Mouse (Mus musculus) kidney, adult 8-10 months (tissue): Measurements from ENCODE around the gene Trim17.
"Not testable (repeated sequence)": the region's sequence is repeated elsewhere in the genome, so short reads cannot be mapped to it uniquely, and the experiment has no call there.

Source experiments
- DNase-seq, 2 experiments: peaks; one replicate each; pipeline ENCODE4 v3.0.0; 2022

The Trim17 gene

DNA sequence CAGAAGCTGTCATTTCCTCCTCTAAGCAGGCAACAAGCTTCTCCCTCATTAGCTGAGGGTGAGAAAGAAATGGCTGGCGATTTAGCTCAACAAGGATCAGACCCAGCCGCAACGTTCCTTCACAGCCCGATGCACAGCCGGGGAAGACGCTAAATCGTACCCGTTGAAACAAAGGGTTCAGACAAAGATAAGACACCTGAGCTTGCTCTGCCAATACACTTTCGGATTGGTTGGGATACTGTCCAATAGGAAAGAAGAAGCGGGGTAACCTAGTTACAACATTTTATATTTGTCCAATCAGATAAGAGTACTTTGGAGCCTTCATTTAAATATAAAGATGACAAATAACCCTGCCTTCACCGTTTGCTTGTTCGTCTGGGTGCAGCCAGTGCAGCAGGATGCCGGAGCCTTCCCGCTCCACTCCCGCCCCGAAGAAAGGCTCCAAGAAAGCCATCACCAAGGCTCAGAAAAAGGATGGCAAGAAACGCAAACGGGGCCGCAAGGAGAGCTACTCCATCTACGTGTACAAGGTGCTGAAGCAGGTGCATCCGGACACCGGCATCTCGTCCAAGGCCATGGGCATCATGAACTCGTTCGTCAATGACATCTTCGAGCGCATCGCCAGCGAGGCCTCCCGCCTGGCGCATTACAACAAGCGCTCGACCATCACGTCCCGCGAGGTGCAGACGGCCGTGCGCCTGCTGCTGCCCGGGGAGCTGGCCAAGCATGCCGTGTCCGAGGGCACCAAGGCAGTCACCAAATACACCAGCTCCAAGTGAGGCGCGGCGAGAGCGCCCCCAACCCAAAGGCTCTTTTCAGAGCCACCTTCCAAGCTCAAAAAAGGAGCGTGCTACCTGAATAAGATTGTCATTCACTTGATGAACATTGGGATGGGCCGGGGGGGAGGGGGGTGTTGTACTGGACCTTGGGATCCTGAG is 5.7 kb upstream of the Trim17 start, which contains the start of gene Hist3h2ba:
TSS of gene Hist3h2ba (plus strand) at position 379 of the 938 bp plus-strand sequence.
- DNase-seq: peak; percentile 46 to 79

DNA sequence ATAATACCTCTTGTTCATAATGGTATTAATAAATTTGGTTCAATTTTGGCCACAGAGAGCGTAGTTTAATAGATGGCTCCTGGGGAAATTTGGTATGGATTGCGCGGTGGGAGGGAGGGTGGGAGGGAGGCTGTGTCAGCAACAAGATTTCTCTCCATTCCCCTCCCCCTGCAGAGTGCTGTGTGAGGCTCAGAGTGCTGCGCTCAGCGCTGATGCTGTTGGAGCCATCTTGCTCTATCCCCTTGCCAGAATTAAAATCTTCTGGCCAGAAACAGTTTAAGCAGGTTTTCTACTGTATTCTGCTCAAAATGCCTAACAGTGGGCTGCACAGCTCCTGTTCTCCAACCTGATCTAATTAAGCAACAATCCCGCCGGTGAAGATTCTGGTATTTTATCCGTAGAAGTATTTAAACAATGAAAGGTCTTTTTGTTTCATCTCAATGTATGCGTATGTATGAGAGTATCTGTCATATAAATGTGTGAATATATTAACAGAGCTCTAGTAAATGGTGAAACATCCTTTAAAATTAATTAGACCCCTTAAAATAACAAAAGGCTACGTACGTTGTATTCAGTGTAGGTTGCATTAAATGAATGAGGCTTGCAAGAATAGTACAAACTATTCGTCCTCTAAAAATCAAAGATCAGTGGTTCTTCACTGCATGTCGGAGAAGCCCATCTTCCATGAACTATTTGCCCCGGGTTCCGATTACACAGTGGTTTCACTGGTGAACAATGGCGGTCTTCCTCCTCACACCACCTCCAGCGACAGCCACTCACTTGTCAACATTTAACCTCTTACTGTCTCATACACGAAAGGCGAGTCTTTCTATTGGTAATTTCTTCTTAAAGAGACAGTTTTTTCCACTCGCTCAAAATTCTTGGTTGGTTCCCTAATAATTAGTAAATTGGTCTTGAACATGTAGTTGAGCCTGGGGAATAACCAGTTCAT is 4.7 kb upstream of the Trim17 start:
- no peak for DNase-seq

DNA sequence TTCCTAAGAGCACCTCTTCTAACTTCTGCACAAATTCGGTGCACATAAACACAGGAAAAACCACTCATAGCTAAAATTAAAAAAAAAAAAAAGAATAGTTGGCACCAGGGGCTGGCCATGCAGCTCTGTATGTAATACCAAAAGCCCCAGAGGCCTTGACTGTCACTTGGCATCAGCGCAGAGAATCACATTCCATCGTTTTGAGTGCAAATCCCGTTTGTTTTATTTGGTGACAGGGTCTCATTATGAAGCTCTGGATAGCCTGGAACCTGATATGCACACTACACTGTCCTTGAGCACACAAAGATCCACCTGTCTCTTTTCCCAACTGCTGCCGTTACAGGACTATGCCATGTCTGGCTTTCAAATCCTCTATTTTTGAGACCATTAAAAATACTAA is 3.3 kb upstream of the Trim17 start:
- no peak for DNase-seq

DNA sequence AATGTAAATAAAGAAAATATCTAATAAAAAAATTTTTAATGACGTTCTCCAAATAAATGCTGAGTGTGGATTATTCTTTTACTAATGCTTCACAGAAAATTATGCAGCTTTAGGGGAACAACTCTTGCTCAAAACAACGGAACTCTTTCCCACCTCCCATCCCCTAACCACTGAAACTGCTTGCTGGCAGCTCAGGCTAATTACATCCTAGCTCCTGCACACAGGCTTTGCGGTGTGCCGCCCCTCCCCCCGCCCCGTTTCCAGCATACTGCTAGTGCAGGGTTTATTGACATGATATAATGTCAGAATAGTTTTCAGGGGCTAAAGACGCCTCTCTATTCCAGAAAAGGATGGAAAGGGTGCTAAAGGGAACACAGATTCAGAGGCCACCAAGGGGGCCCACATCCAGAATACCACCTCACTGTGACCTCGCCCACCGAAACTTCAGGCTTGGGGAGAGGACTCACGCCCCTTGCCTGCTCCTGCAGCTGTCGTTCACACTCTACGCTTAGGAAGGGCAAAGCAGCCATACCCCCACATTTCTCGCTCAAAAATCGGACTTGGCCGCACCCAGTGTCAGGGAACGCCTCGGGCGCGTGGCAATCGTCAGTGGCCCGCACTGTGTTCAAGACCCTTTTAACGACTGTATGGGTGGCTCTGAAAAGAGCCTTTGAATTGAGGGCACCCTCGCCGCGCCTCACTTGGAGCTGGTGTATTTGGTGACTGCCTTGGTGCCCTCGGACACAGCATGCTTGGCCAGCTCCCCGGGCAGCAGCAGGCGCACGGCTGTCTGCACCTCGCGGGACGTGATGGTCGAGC is 925 bp upstream of the Trim17 start:
- no peak for DNase-seq

DNA sequence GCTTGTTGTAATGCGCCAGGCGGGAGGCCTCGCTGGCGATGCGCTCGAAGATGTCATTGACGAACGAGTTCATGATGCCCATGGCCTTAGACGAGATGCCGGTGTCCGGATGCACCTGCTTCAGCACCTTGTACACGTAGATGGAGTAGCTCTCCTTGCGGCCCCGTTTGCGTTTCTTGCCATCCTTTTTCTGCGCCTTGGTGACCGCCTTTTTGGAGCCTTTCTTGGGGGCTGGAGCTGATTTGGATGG is 390 bp upstream of the Trim17 start:
- not testable (repeated sequence) for DNase-seq

GRCm38 (mm10) chr11:58955143-58955867 is 820 bp downstream of the Trim17 start:
- no peak for DNase-seq

GRCm38 (mm10) chr11:58955868-58956257 is 1.4 kb downstream of the Trim17 start:
- no peak for DNase-seq

GRCm38 (mm10) chr11:58957226-58957914 is 2.9 kb downstream of the Trim17 start:
- no peak for DNase-seq

- no peak for DNase-seq
These were observed 4.1 kb downstream of the Trim17 start for GRCm38 (mm10) chr11:58958536-58958935.

GRCm38 (mm10) chr11:58959186-58959825 is 4.8 kb downstream of the Trim17 start:
- DNase-seq: no peak

DNA sequence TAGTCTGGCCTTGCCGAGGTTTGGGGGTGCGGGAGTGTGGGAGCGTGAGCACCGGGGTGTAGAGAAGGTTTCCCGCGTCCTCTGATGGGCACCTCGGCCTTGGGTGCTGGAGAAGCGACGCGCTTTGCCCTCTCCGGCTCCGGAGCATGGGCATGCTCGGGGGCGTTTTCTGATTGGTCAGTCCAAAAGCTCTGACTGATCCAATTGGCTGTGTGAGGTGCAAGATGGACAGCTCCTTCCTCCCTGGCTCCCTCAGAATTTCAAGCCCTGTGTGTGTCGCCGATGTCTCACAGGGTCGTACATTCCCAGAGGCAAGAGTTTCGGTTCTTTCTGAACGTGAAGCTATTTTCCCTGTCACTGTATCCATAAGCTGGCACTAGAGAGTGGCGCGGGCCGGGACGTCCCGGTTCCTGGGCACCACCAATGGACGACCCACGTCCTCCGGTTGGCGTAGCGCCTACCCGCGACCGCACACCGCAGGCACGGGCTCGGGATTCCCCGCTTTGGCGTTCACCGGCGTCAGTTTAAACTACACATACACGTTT is 5.5 kb downstream of the Trim17 start:
- DNase-seq: peak; percentile 78 to 87

GRCm38 (mm10) chr11:58961364-58962177 is 7.1 kb downstream of the Trim17 start:
- DNase-seq: no peak

- DNase-seq: peak; percentile 56 to 67
These were observed 9.1 kb downstream of the Trim17 start for GRCm38 (mm10) chr11:58963543-58963942.

GRCm38 (mm10) chr11:58964216-58964615 is 9.7 kb downstream of the Trim17 start:
- no peak for DNase-seq

- no peak for DNase-seq
These were observed 10.7 kb downstream of the Trim17 start for GRCm38 (mm10) chr11:58965001-58965760.

- DNase-seq: peak in 1 of 2 experiments; percentile 50
These were observed 12.9 kb downstream of the Trim17 start for GRCm38 (mm10) chr11:58967346-58967745.

DNA sequence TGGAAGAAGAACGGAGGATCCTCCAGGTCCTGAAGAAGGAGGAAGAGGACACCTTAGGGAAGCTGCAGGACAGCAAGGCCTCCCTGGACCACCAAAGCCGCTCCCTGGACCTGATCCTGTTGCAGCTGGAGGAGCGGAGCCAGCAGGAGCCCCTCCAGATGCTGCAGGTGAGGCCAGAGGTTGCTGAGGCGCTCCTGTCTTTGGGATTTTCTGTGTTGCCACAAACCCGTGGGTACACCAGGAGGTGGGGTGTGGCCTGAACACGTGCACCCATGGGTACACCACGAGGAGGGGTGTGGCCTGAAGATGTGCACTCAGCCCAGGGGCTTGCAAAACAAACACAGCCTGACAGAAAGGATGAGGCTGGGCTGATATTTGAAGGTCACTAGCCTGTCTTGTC is 14.1 kb downstream of the Trim17 start:
- no peak for DNase-seq

DNA sequence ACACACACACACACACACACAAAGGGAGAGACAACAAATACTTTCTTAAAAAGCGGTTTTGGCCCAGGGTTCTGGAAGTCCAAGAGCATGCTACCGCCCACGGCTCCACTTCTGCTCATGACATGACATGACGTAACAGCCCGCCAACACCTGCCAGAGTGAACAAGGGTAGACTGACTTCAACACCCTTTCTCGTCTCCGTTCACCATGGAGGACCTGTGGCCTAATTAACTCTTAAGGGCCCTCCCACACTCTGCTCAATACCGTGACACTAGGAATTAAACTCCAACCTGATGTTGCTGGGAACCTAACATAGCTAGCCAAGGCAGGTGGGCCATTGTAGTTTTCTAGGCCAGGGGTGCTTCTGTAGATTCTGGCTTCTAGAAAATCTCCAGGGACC is 14.5 kb downstream of the Trim17 start:
- DNase-seq: peak in 1 of 2 experiments; percentile 40

GRCm38 (mm10) chr11:58969659-58970058 is 15.2 kb downstream of the Trim17 start:
- DNase-seq: peak; percentile 68 to 69
